Mouse (Mus musculus) C2C12 (cell line): Measurements from ENCODE around the gene Elk3.

Experiments
- CEBPB ChIP-seq: IDR thresholded peaks from one replicate; pipeline ENCODE4 v1.6.1; 2011; ENCODE audit warnings: low read depth, mild to moderate bottlenecking, control low read depth, moderate library complexity
- CTCF ChIP-seq: IDR thresholded peaks from one replicate; pipeline ENCODE4 v1.5.1; 2011; ENCODE audit not compliant: control insufficient read depth, insufficient read depth, insufficient read length
- MAX ChIP-seq: IDR thresholded peaks from one replicate; pipeline ENCODE4 v1.6.1; 2011; ENCODE audit warnings: mild to moderate bottlenecking, control low read depth
- MYOD1 ChIP-seq: IDR thresholded peaks from one replicate; pipeline ENCODE4 v1.6.1; 2011; ENCODE audit warnings: low read depth; ENCODE audit not compliant: control insufficient read depth, insufficient read length
- MYOG ChIP-seq: IDR thresholded peaks from one replicate; pipeline ENCODE4 v1.6.1; 2011; ENCODE audit not compliant: control insufficient read depth, insufficient read length; ENCODE audit errors: extremely low read depth
- USF1 ChIP-seq: IDR thresholded peaks from one replicate; pipeline ENCODE4 v1.6.1; 2011; ENCODE audit warnings: low read depth, mild to moderate bottlenecking, control low read depth, moderate library complexity

- no peak for TF ChIP-seq MAX
- TF ChIP-seq CTCF, result no peak
- TF ChIP-seq USF1, result no peak
- no peak for TF ChIP-seq CEBPB
- TF ChIP-seq MYOG, result no peak
- TF ChIP-seq MYOD1, result no peak
These were observed 66.7 kb downstream of the Elk3 start for GRCm38 (mm10) chr10:93244209-93244705.
